Mouse (Mus musculus): ENCODE measurements at regions not wholly inside any gene's neighbourhood (a gene's known extent, or its start where the extent isn't known, plus 50 kb on each side); places are given as distances from the start of the nearest gene placed in this dataset.

GRCm38 (mm10) chr8:7489948-7490347, 1171.1 kb downstream of the Efnb2 start:
- DNase-seq (ENCODE audit: low read depth, low spot score), result no peak

GRCm38 (mm10) chr8:7472153-7472796, 1188.8 kb downstream of the Efnb2 start:
- DNase-seq (ENCODE audit: low read depth, low spot score), result peak; percentile 4

- no peak for DNase-seq (ENCODE audit: low read depth, low spot score)
Measured at GRCm38 (mm10) chr8:7469261-7469660, 1191.8 kb downstream of the Efnb2 start.

- no peak for DNase-seq (ENCODE audit: low read depth, low spot score)
Measured at GRCm38 (mm10) chr8:7462798-7463197, 1198.2 kb downstream of the Efnb2 start.

GRCm38 (mm10) chr8:7449361-7449760, 1211.7 kb downstream of the Efnb2 start:
- no peak for DNase-seq (ENCODE audit: low read depth, low spot score)

- DNase-seq (ENCODE audit: low read depth, low spot score), result no peak
Measured at GRCm38 (mm10) chr8:7447026-7447425, 1214.0 kb downstream of the Efnb2 start.

GRCm38 (mm10) chr8:7440829-7441228, 1220.2 kb downstream of the Efnb2 start:
- DNase-seq (ENCODE audit: low read depth, low spot score), result no peak

- DNase-seq (ENCODE audit: low read depth, low spot score), result peak; percentile 26
Measured at GRCm38 (mm10) chr8:7440278-7440684, 1220.8 kb downstream of the Efnb2 start.

- no peak for DNase-seq (ENCODE audit: low read depth, low spot score)
Measured at GRCm38 (mm10) chr8:7439869-7440268, 1221.2 kb downstream of the Efnb2 start.

- DNase-seq (ENCODE audit: low read depth, low spot score), result no peak
Measured at GRCm38 (mm10) chr8:7430482-7430881, 1230.6 kb downstream of the Efnb2 start.

- DNase-seq (ENCODE audit: low read depth, low spot score), result no peak
Measured at GRCm38 (mm10) chr8:7398175-7398574, 1262.9 kb downstream of the Efnb2 start.

- DNase-seq (ENCODE audit: low read depth, low spot score), result no peak
Measured at GRCm38 (mm10) chr8:7397355-7397862, 1263.6 kb downstream of the Efnb2 start.

Measured in embryo, embryonic 11.5 days (tissue).